Mouse (Mus musculus) right cerebral cortex, adult 18-20 months (tissue): ENCODE results near the gene Lrrc58.

Experiments
- DNase-seq: peaks from one replicate; pipeline ENCODE4 v3.0.0; 2022; ENCODE audit warnings: mixed read lengths

Lrrc58 gene

DNA sequence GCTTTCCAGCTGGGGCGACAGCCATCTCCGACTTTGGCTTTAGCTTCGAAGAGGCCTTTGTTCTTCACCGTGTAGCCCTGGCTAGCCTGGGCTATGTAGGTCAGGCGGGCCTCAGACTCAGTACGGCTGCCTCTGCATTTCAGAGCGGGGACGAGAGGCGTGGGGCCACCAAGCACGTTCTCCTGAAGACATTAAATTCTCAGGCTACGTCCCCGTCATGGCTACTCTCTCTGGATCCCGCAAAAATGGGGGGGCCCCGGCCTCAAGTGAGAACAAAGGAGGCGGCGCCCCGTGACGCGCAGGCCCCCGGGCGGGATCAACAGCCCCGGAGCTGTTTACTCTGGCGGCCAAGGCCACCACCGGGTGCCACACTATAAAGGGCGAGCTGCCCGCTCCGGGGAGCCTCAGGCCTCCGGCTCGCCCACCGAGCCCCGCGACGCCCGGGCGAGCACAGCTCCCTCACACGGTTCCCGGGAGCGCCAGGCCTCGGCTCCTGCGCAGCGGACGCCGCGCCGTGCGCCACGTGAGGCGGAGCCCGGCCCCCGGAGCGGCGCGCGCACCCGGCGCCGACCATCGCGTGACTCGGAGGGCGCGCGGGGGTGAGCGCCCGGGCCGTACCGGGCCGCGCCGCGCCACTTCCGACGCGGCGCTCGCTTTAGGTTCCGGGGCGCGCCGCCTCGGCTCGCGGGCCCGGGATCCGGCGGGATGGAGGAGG lies at the start of gene Lrrc58:
TSS of gene Lrrc58 (plus strand) at position 599 of the 715 bp plus-strand sequence.
- peak; percentile 90 for DNase-seq

DNA sequence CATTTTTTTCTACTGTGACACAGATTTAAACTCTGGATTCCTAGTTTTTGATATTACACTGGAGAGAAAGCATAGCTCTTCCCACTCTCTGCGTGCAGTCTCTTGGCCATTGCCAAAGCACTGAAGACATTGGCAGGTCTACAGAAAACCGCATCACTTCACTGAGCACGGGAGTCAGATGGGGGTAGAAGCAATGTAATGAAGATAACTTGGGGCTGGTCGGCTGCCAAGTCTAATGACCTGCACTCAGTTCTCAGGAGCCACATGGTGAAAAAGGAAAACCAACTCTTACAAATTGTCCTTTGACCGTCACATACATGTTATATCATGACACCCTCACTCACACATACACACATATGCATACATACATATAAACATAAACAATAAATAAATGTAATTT lies 44.2 kb upstream of the Lrrc58 start:
- DNase-seq: no peak

DNA sequence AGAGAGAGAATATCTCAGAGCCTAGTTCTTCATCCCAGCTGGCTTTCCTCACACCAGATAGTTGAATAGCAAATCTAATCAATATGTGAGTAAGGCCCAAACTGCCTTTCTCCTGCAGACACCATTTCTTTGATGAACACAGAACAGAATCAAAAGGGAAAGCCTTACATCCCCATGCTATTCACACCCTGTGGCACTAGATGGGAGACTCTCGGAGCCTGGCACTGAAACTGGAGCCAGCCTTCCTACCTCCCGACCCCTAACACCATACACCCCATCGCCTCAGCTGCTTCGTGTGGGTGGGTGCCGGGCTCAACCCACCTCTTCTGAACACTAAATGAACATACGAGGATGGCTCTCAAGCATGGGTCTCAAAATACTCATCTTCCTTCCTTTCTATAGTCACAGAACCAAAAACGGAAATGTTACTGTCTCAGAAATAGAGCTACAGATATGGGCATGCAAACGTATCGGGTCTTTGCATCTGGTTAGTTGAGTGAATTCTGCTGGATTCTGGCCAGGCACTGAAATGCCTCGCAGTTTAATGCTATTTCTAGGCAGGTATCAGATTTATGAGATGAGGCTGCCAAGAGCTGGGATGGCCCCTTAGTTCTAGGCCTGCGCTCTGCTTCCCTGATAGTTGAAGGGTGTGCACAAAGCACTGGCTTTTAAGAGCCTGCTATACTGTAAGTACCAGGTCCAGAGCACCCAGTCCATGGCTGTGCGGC lies 43.2 kb upstream of the Lrrc58 start:
- no peak for DNase-seq

DNA sequence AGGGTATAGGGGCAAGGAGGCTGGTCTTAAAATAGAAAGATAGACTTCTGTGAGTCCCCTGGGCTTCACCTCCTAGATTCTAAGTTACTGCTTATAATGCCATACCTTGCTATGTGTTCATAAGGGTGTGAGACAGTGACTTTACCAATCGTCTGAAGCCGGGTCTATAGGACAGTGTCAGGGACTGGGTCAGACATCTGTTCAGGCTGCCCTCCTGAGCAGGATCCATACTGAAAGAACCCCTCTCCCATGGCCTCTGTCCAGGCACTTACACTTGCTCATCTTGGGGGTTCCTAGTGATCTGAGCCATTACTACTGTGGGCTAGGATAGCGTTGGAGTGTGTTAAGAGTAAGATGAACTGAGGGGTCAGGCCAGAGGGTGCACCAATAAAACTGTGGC lies 41.9 kb upstream of the Lrrc58 start:
- DNase-seq: no peak

DNA sequence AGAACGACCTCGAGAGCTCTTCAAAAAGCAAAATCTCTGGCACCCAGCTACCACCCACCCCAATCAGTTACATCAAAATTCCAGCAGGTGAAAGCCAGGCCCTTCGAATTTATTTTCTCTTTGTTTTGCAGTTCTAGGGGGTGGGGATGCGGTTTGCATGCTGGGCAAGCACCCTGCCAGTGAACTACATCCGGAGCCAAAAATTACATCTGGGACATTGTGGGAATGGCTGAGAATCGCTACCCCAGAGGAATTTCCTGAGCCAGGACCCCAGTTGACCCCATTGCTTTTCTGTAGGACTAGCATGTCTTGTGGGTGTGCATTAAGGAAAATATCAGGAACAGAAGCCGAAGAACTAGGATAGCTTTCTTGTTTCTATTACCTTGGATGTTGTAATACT lies 37.1 kb upstream of the Lrrc58 start:
- DNase-seq: no peak

DNA sequence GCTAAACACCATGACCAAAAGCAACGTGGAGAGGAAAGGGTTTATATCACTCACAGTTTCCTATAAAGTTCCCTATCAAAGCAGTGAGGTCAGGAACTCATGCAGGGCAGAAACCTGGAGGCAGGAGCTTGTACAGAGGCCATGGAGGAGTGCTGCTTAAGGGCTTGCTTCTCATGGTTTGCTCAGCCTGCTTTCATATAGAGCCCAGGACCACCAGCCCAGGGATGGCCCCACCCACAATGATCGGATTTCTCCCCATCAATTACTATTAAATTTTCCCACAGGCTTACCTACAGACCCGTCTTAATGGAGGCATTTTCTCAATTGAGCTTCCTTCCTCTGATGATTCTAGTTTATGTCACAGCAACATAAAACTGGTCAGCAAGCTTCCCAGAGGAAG lies 30.6 kb upstream of the Lrrc58 start:
- no peak for DNase-seq

DNA sequence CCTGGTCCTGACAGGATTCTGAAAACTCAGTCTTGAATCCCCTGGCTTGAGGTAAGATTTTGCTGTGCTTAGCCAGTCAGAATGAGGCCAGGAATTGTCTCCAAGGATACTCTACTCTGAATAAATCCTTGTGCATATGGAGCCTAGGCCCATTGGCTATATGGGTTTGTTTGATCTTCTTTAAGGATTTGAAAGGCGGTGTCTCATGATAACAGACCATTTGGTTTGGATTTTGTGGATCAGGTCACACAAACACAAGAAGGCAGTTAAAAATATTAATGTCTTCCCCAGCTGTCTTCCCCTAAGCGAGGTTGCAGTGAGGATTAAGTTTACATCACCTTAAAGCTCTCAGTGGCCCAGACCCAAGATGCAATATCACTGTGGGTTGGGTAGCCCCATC lies 25.8 kb upstream of the Lrrc58 start:
- DNase-seq: no peak

DNA sequence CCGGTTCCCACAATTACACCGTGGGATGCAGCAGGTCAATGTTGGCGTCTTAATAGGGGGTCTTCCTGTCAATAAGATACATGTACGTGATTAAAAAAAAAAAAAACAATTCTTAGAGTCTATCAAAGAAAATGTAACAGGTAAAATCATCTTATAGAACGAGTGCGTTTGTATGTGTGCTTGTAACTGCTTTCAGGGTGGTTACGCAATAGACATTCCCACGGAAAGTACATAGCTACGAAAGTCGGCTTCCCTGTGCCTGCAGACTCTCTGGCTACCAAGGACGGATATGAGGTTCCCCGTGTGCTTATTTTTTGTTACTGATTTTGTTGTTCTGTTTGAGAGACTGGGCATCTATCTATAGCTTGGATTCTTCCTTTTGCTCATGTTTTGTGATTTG lies 24.4 kb upstream of the Lrrc58 start:
- no peak for DNase-seq

DNA sequence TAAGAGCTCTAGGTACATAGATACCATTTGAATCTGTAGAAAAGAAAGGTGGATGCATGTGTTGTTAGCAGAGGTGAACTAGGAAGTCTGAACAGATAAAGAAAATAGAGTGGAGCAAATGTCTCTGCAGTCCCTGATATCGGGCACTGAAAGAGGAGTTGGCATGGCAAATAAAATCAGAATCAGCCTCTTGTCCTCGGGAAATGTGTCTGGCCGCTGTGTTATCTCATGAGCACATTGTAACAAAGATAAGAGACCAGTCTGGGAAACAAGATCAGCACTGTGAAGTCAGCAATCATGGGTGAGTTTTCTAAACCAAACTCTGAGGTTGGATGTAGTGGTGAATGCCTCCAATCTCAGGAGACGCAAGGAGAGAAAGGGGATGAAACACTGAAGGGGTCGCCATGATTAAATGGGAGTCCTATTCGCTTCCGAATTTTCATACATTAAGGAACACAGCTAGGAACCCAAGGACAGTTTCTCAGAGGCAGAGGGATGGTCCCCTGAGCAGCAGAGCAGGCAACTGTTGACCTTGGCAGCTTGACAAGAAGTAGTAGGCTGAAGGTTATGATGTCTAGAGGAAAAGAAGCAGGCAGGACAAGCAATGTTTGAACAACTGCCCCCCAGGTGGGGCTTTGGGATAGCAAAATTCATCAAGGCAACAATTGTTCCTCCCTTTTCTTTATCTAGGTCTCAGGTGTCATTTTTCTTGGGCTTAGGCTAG lies 22.8 kb upstream of the Lrrc58 start:
- no peak for DNase-seq

DNA sequence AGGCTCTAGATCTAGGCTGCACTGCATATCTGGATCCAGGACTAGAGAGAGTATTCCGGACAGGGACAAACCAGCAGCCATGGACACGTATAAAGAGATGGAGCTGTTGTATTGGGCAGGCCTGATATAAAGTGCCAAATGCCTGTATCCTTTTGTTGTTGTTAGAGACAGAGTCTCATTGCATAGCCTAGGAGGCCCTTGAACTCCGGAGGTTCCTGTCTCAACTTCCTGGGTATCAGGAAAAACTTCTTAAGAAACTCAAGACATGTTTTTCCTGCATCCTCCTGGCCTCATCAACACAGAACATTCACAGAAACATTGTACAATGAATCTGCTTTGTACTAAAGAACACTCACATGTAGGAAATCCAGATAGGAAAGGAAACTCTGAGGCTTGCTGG lies 21.1 kb upstream of the Lrrc58 start:
- no peak for DNase-seq

DNA sequence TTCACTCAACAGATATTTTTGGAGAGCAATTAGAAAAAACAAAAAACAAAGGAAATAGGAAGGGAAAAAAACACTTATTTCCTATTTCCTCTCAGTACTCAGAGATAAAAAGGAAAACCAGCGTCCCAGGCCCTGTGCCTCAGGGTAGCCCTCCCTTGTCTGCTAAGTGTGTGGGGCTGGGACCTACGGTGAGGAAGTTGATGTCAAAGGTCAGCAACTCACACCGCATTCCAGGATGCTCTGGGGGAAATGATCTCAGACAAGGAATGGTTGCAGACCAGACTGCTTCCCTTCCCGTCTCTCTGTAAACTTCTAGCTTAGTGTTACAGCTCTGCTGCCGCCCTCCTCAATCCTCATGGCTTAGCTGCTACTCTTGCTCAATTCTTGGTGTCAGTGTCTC lies 16.8 kb upstream of the Lrrc58 start:
- DNase-seq: no peak

DNA sequence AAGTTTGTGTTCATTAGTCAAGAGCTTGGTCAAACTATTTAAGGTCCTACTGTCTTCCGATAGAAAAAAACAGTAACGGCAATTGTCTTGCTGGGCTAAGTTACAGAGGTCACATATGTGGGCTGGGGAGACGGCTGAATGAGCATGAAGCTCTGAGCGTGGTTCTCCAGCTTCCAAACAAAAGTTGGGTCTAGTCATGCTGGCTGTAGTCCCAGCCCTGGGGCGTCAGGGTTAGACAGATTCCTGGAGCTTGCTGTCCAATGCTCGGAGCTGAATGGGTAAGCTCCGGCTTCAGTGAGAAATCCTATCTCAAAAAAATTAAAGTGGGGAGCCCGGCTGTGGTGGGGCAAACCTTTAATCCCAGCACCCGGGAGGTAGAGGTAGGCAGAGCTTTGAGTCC lies 14.9 kb upstream of the Lrrc58 start:
- DNase-seq: no peak

DNA sequence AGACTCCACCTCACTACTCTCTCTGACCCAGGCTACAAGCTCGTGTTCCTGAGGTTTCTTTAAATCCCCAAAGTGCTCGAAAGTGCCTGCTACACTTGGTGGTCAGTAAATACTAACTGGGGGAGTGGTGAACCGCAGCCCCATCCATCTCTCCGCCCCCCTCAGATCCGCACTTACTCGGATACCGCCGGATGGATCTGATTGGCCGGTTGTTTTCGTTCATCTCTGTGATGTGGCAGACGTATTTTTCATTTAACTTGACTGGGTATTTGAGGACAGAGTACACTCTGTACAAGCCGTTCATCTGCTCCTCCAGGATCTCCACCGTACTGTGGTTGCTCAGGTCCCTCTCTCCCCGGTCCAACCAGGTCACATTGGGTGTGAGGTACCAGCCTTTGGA lies 14.1 kb upstream of the Lrrc58 start:
- no peak for DNase-seq

DNA sequence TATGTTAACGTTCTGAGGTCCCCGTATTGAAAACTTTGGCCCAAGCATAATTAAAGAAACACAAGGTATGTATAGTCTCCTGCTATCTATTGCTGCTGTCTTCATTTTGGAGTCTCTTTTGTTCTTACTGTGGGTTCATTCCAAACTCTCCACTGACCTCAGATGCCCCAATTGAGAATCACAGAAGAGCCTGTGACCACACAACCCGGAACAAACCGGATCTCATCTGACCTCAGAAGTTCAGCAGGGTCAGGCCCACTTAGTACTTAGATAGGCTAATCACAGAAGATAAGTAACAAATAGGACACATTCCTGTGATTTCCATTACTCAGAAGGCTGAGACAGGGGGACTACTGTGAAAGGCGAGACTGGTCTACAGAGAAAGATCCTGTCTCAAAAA lies 13.6 kb upstream of the Lrrc58 start:
- no peak for DNase-seq

DNA sequence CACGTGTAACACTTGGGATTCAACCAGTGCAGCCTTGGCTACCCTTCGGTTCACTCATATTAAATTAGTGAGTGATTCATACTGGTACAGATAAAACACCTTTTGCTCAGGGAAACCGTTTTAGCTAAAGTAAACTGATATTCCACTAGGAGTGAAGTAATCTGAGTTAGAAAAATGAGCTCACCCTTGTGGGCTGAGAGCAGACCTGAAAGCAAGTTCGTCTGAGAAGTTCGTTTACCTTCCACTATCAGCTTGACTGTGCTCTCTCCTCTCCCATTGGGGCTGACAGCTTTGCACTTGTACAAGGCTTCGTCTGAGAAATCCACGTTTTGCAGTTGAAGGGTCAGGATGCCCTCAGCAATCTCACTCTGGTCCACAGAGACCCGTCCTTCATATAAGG lies 12.6 kb upstream of the Lrrc58 start:
- no peak for DNase-seq

DNA sequence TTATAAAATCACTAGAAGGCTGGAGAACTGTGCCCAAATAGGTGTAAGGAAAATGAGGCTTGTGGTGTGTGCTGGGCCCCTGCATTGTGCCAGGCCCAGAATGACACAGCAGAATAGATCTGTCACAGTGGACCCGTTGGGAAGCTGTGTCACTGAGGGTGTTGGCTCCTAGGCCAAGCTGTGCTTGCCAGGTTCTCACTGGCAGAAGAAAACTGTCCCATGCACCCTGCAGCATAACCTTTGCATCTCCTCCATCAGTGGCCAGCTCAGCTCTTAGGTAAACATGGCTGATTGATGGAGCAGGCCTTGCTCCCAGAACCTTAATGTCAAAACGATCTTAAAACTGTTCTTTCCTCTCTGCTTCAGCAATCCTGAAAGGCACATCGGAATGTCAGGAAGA lies 11.9 kb upstream of the Lrrc58 start:
- DNase-seq: no peak

DNA sequence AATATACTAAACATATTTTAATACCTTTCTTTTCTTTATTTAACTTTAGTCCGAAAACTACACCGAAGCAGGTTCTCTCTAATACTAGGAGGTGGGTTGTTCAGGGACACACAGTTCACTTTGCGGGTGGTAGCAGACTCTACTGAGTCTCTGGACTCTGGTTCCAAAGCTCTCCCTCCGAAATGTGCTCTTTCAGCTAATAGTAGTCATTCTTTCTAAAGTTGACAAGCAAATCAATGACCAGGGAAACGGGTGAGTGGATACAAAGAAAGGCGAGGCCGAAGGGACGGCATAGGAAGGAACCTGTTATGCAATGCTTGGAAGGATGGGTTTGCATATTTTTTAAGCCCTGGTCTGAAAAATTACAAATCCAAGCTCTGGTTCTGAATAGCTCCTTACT lies 10.7 kb upstream of the Lrrc58 start:
- no peak for DNase-seq

DNA sequence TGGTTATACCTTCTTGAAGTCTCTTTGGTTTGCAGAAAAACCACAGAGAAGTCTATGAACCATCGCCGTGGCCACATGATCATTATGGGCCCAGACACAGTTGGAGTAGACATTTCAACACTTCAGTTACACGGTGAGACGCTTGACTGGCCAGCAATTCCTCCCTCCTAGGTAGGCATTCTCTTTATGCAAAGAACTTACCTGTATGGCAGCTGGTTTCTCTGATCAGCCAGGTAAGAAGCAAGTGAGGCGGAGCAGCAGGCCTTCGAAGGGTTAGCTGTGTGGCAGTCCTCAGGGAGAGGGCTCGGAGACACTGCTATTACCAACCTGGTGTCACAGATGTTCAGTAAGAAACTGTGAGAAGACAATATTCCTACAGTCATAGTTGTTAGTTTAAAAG lies 8.0 kb upstream of the Lrrc58 start:
- no peak for DNase-seq

DNA sequence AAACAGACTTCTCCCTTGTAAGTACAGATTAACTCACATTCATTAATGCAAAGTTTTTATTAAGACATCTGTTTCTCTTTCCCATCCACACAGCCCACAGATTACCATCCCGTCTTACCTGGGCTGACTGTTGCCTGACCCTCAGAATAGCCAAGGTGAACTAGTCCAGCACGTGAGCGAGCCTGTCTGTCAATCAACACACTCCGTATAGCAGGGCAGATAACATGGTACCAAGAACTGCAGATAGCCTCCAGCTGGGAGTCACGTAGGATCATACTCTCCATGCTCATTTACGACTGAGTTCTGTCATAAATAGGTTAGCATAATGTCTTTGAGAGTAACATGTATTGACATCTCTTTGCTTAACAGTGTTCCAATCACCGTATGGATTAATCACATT lies 7.2 kb upstream of the Lrrc58 start, which contains the start of gene Gm36028:
TSS of gene Gm36028 (minus strand) at position 118 of the 400 bp plus-strand sequence.
- no peak for DNase-seq

DNA sequence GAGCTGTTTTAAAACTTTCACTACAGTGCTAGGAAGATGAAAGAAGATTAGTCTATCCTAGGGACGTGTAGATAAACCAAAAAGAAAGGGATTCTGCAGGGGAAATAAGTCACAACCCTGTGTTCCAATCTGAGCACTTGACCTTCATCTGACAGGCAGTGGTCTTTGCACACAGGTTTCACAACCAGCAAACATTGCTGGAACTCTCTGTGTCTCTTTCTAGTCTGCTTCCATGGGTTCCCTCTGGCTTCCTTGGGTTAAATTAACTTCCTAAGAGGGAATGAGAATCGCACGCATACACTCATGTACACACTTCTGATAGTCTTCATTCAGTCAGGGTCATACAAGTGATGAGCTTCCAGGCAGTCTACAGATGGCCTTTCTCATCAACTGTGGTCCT lies 4.3 kb upstream of the Lrrc58 start:
- DNase-seq: no peak

DNA sequence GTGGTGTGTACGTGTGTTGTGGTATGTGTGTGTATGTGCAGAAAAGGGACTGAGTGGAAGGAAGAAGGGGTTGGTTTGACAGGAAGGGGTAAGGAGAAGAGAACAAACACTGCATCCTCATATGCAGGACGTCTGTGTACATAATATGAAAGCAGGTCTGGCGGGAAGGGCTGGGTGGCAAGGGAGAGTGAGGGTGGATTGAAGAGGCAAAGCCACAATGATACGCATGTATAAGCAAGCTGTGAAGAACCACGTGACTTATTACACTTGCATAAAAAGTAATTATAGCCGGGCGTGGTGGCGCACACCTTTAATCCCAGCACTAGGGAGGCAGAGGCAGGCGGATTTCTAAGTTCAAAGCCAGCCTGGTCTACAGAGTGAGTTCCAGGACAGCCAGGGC lies 2.3 kb upstream of the Lrrc58 start:
- no peak for DNase-seq

DNA sequence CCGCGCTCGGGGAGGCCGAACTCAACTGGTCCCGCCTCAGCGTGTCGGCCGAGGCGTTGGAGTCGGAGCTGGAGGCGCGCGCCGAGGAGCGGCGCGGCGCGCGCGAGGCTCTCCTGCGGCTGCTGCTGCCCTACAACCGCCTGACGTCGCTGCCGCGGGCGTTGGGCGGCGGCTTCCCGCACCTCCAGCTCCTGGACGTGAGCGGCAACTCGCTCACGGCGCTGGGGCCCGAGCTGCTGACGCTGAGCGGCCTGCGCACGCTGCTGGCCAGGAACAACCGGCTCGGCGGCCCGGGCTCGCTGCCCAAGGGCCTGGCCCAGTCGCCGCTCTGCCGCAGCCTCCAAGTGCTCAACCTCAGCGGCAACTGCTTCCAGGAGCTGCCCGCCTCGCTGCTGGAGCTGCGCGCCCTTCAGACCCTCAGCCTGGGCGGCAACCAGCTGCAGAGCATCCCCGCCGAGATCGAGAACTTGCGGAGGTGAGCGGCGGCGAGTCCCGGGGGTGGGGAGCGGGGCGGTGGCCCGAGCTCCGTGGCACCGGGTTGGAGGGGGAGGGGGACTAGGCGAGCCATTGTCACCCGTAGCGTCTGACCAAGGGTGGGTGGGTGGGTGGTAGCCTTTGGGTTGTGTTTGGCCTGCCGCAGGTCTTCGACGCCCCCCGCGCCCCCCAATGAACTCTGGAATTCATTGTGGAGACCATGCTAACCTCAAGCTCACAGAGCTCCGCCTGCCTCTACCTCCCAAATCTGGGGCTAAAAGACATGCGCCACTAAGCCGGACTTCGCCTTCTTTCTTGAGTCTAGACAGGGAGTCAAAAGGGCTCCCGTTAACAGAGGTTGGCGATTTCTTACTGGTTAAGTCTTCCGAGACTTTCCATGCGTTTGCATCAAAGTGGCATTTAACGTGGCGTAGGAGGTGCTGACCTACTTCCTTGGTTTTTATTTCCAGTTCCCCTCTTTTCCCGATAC lies 599 bp downstream of the Lrrc58 start:
- peak; percentile 44 for DNase-seq
